Mouse (Mus musculus) adrenal gland, adult 8-10 months (tissue): ENCODE results near the gene Pip4k2b. TPM values are rescaled to one million over a fixed set of nuclear protein-coding genes. Genes with fewer than 3 reads are reported as not detected.
"Not testable (repeated sequence)": the region's sequence is repeated elsewhere in the genome, so short reads cannot be mapped to it uniquely, and the experiment has no call there.

Source experiments
- DNase-seq: peaks from one replicate; pipeline ENCODE4 v3.0.0; 2022
- total RNA-seq, 4 experiments: library from RNA; stranded (reverse); gene quantifications; 2 replicates each; pipeline ENCODE4 v1.2.4; 2022

Pip4k2b gene
- total RNA-seq, 4 experiments from 2014 or later: 25.5 to 35.1 (median 32.2) TPM

GRCm38 (mm10) chr11:97714356-97714755, 30.1 kb downstream of the Pip4k2b start:
- DNase-seq: no peak

GRCm38 (mm10) chr11:97713896-97714295, 30.6 kb downstream of the Pip4k2b start:
- DNase-seq: peak; percentile 71

GRCm38 (mm10) chr11:97712286-97712685, 32.2 kb downstream of the Pip4k2b start:
- DNase-seq: no peak

GRCm38 (mm10) chr11:97711200-97711900, 33.2 kb downstream of the Pip4k2b start:
- no peak for DNase-seq

GRCm38 (mm10) chr11:97710067-97710466, 34.4 kb downstream of the Pip4k2b start:
- DNase-seq: not testable (repeated sequence)

DNA sequence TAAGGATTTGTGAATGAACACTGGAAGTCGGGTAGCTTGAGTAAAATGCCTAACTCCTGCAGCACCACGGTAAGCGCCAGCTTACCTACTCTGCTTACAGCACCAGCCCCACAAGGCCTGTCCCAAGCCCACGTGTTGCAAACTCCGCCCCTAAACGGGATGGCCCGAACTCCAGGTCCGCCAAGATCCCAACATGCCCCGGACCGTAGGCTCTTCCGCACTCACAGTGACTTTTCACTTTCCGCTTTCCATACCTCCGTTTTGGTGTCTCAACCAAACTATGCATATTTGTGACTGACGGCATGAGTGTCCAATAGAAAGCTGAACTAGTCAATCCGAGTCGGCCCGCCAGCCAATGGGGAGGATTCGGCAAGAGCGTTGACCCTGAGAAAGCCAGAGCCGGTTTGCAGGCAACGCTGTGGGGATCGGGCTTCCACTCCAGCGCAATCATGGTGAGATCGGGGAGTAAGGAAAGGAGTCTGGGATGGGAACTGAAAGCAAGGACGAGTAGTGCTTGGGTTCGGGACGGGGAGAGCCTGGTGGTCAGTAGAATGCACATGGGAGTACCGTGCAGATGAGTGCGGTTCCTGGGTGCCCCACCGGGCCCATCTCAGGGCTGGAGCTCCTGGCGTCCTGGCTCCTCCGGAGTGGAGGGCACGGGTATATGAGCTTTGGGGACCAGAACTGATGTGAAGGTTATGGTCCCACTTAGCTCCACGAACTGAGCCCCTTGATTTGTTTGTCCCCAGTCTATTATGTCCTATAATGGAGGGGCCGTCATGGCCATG, 41.3 kb downstream of the Pip4k2b start, which contains the start of gene Psmb3:
Psmb3 (plus strand) TSS at position 361 of the 788 bp plus-strand sequence.
- DNase-seq: peak; percentile 99

GRCm38 (mm10) chr11:97702393-97702745, 42.1 kb downstream of the Pip4k2b start:
- peak; percentile 87 for DNase-seq

DNA sequence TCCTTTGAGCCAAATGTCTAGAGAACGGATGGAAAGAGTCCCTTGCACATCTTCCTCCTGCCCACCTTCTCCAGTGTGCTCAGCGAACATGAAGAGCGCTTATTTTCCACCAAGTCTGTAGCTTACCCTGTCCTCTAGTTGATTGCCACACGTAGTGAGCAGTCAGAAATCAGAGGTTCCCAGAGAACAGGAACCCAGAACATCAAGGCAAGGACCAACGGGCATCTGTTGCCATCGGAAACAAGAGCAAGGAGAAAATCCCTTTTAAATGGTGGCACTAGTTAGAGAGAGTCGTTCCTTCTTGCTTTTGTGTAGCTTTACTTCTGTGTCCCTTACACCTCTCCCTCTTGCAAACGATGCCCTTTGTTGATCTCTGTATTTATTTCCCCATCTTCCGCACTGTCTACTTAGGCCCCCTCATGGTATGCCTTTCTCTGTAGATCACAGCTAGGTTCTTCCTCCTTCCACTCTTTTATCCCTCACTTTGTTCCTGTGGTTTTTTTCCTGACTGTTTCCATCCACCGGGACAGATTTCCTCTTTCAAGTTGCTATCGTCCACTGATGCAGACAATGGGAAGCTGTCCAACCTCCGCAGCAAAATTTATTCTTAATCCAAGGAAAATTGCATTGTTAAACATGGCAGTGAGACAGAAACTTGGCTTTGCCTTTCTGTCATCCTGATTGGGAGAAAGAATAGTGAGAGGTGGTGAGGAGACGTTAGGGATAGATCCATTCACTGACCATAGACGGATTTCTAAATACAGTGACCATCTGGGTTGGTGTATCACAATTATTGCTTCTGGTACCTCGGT, 42.7 kb downstream of the Pip4k2b start:
- no peak for DNase-seq

- DNase-seq: no peak
These were observed 43.5 kb downstream of the Pip4k2b start for GRCm38 (mm10) chr11:97700746-97701580.

DNA sequence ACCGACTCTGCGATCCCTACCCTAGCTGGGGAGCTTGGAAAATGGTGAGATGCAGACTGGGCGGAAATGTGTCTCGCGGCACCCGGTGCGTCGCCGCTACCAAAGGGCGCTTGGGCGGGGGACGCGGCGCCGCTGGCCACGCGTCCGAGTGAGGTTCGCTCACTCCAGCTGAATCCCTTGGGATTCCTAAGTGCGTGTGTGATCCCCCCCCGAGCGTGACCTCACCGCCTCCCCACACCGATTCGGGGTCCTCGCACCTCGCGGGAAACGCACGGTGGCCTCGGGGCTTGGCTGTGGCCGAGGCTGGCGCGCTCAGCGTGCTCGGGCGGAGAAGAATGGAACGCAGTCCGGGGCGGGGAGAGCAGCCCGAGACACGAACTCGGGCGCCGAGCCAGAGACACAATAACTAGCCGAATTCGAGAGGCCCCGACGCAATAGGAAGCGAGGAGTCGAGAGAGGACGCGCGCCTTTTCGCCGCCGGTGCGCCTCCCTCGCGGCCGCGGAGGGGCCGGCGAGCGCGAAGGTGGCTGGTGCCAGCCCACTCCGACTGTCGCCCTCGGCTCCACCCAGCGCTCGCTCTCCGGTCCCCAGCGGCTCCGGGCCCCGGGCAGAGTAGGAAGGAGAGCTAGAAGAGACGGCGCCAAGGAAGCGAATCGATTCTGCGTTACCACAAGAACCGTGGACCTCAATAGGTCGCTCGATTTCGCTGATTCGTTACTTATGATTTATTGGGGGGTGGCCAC, 44.3 kb downstream of the Pip4k2b start, which contains the start of gene Pcgf2:
Pcgf2 (minus strand) TSS at position 495 of the 743 bp plus-strand sequence.
- peak; percentile 75 for DNase-seq

- DNase-seq: peak; percentile 79
These were observed 44.9 kb downstream of the Pip4k2b start for GRCm38 (mm10) chr11:97699626-97700002.

GRCm38 (mm10) chr11:97698741-97699611, 45.5 kb downstream of the Pip4k2b start:
- peak; percentile 70 for DNase-seq

DNA sequence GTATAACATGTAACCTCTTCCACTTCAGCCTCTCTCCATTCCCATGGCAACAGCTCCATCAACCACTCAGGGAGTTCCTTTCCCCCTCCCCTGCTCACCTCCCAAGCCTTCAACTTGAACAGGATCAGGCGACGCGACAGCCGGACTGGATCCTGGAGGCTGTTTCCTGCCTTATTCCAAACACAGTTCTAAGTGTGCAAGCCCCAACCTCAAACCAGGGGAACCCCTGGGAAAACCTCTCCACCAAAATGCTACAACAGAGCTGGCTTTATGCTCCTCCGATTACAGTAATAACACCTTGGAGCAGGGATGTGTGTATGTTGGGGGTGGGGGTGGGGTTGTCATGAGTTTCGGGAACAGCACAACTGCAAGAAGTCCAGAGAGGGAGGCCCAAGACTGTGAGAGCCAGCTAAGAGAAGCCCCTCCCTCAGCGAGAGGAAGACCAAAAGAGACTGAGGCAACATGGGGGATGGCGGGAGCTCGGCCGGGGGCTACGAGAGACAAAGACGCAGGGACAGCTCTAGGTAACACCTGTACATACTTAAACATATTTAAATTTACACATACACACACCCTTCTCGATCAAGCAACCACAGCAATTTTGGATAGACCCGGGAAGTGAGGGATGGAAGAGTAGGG, 46.5 kb downstream of the Pip4k2b start:
- DNase-seq: no peak

GRCm38 (mm10) chr11:97697199-97697890, 47.2 kb downstream of the Pip4k2b start:
- no peak for DNase-seq

DNA sequence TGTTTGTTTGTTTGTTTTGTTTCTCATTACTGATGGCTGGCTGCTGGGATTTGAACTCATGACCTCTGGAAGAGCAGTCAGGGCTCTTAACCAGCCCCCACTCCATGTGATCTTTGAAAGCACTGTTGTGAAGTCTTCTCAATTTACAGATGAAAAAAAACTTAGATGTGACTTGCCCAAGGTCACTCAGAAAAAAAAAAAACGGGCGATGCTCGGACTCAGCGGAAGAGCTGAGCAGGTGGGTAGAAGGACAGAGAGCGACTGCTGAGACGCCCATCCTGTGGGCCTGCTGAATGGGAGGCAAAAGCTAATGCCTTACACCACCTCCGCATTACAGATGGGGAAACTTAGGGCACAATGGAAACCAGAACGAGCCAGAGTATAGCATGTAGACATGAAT, 47.8 kb downstream of the Pip4k2b start:
- DNase-seq: no peak

DNA sequence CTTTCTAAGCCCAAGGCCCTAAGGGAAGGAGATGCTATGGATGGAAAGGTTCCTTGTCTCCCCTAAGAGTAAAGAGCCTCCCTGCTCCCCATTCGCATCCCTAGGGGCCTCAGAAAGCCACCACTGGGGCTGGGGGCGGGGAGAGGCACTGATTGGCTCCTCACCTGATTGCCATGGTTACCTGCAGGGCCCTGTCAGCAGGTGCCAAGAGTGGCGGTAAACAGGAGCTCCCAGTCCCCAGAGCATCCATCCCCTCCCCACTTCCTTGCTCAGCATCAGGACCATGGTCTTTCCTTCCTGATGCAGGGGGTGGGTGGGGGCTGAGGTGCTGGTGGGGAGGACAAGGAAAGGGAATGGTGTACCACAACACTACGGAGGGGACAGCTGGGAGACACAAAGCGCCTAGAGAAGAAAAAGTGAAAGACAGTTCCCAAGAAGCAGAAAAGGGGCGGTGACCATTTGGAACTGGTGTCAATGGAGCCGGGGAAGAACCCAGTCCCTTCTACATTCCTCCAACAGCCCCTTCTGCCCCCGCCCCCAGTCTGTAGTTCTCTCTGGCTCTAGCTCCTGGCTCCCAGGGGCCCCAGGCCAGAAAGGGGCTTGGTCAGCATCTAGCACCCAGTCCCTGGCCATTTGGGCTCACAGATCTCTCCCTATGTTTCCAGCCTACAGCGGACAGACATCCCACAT, 48.6 kb downstream of the Pip4k2b start:
- no peak for DNase-seq

- no peak for DNase-seq
These were observed 49.4 kb downstream of the Pip4k2b start for GRCm38 (mm10) chr11:97694921-97695711.
